In genomic region chr2:156111358-156112079, GRCm38 (mm10) we compare ENCODE assay signal across 8 mouse cellular contexts. TPM values are rescaled to one million over a fixed set of nuclear protein-coding genes. Genes with fewer than 3 reads are reported as not detected.
DNase-seq lines count a peak whose midpoint lies in the region; ATAC-seq and TF ChIP-seq lines count a peak whose summit lies in the region.

TSS of gene Cpne1 (minus strand) at chr2:156111965.
TSS of gene Rbm12 (minus strand) at chr2:156111978.

- intact Hi-C loops in heart, postnatal 25 days (cut with DNase I): loop anchor here (5.0 kb wide), 1 partner anchor 104 kb away; the partner anchor contains the start of genes 6430550D23Rik and Ergic3

- no peaks in the 10 kb centered on the region for H3K36me3 ChIP-seq in forebrain, embryonic 15.5 days

- H3K4me2 ChIP-seq in forebrain, embryonic 15.5 days (replicated peaks): peak within 1 kb of the TSS; percentile 53

- H3K4me1 ChIP-seq in forebrain, embryonic 15.5 days: peaks cover 24% of the 10 kb centered on the region
- peaks cover 6% of the 10 kb centered on the region for H3K4me1 ChIP-seq in lung, adult 2 months (ENCODE audit: control insufficient read depth, insufficient read depth, low read length)

- H3K4me3 ChIP-seq in forebrain, embryonic 15.5 days: peak within 1 kb of the TSS; percentile 98
- H3K4me3 ChIP-seq in lung, adult 2 months (replicated peaks; ENCODE audit: extremely low read depth, low read depth, low read length): peak within 1 kb of the TSS; percentile 98

- peak; percentile 76 for TF ChIP-seq POLR2A in lung, adult 2 months (IDR thresholded peaks at IDR 0.05; ENCODE audit: borderline replicate concordance, extremely low read depth, low read depth, low read length)

- peak within 1 kb of the TSS; percentile 97 for H3K9ac ChIP-seq in forebrain, embryonic 15.5 days (replicated peaks)

- under 1% methylated on average over 74 of the region's 74 CpGs for WGBS in forebrain, embryonic 15.5 days
- WGBS in lung, adult 2 months: under 1% methylated on average over 70 of the region's 74 CpGs

- H3K27me3 ChIP-seq in forebrain, embryonic 15.5 days: no peaks in the 10 kb centered on the region

- TF ChIP-seq CTCF in lung, adult 2 months (IDR thresholded peaks at IDR 0.05; ENCODE audit: insufficient read depth, low read length): no peak

- no peaks in the 10 kb centered on the region for H3K9me3 ChIP-seq in forebrain, embryonic 15.5 days

- peak; percentile 96 for ATAC-seq in forebrain, embryonic 15.5 days (replicated peaks)
- ATAC-seq in neutrophil, adult 5-6 weeks (ENCODE audit: extremely low read depth, insufficient number of reproducible peaks, low FRiP score, poor library complexity, severe bottlenecking): peak; percentile 95

- DNase-seq in ES-CJ7 (ENCODE audit: low read depth, low spot score): peak; percentile 91
- DNase-seq in cerebellum, adult 11 months: peak; percentile 85
- DNase-seq in heart, postnatal 25 days (ENCODE audit: low spot score): peak; percentile 83
- DNase-seq in layer of hippocampus, adult 18-20 months (ENCODE audit: low spot score in 2 of 2): peak; percentile 90 to 92
- peak; percentile 95 for DNase-seq in lung, adult 2 months
- peak; percentile 87 to 90 for DNase-seq in thymus, adult 18-20 months

- peak within 1 kb of the TSS; percentile 94 for H3K27ac ChIP-seq in forebrain, embryonic 15.5 days (replicated peaks)

RNA-seq across cellular contexts. Expression of gene Cpne1, which starts in this region (rescaled TPM):
- polyA plus RNA-seq in forebrain, embryonic 15.5 days (2015; fragmentation: Nextera tagmentation; extraction: Ambion mirVana): 31.9 and 34.5 TPM in 2 replicates
- 10 to 100 TPM; 15.6 to 18.4 TPM for total RNA-seq in heart, postnatal 25 days (2021)
- total RNA-seq in layer of hippocampus, adult 18-20 months (2021): 10 to 100 TPM; 23.1 to 32.0 TPM
- 114 and 121 TPM in 2 replicates for polyA plus RNA-seq in lung, adult 2 months (2012; rRNA removed)
- 111 and 113 TPM in 2 replicates for total RNA-seq in neutrophil, adult 5-6 weeks (2017)

RNA-seq across cellular contexts. Expression of gene Rbm12, which starts in this region (rescaled TPM):
- 31.1 and 32.4 TPM in 2 replicates for polyA plus RNA-seq in forebrain, embryonic 15.5 days (2015; fragmentation: Nextera tagmentation; extraction: Ambion mirVana)
- total RNA-seq in heart, postnatal 25 days (2021): 10 to 100 TPM; 13.2 to 14.2 TPM
- total RNA-seq in layer of hippocampus, adult 18-20 months (2021): 10 to 100 TPM; 31.8 to 32.1 TPM
- 12.5 and 21.1 TPM in 2 replicates for polyA plus RNA-seq in lung, adult 2 months (2012; rRNA removed)
- 22.5 and 29.3 TPM in 2 replicates for total RNA-seq in neutrophil, adult 5-6 weeks (2017)

Comparison
In these comparisons a context has a peak if more than half of its experiments do, and no peak if none do; other contexts are left out.
1. Peak in every context shown above with its lines: DNase-seq, ATAC-seq, H3K4me3 ChIP-seq and H3K27ac ChIP-seq.